Mouse (Mus musculus) liver, postnatal 0 days (tissue): Measurements from ENCODE around the gene Nub1. TPM values are rescaled to one million over a fixed set of nuclear protein-coding genes. Genes with fewer than 3 reads are reported as not detected.
A peak's percentile ranks its signal among the peaks of the same experiment; 100 is the strongest.

Experiments
- ATAC-seq: fragments of 200-750 bp; cut with Nextera tagmentation; 2 replicates; pipeline ENCODE4 v1.8.0; 2017; ENCODE audit warnings: mild to moderate bottlenecking, moderate library complexity
- DNase-seq: peaks from one replicate; pipeline ENCODE4 v3.0.0-alpha.2; 2016
- H3K27ac ChIP-seq: fragments of 300-500 bp; sonication (generic); 2 replicates; pipeline ENCODE4 v1.5.1; 2014; ENCODE audit warnings: antibody characterized with exemption, moderate library complexity, mild to moderate bottlenecking, low read depth
- H3K27me3 ChIP-seq: fragments of 300-500 bp; sonication (generic); 2 replicates; pipeline ENCODE4 v1.6.1; 2014; ENCODE audit warnings: low read length, control low read depth, mixed read lengths; ENCODE audit not compliant: insufficient read depth
- H3K36me3 ChIP-seq: fragments of 300-500 bp; sonication (generic); replicated peaks from 2 replicates; pipeline ENCODE4 v1.6.1; 2014; ENCODE audit warnings: mild to moderate bottlenecking, control low read depth, low read length, moderate library complexity, mixed read lengths; ENCODE audit not compliant: insufficient read depth
- H3K4me1 ChIP-seq: fragments of 300-500 bp; sonication (generic); 2 replicates; pipeline ENCODE4 v1.6.1; 2014; ENCODE audit warnings: antibody characterized with exemption, mild to moderate bottlenecking, control low read depth; ENCODE audit not compliant: insufficient read depth
- H3K4me2 ChIP-seq: fragments of 300-500 bp; sonication (generic); 2 replicates; pipeline ENCODE4 v1.6.1; 2014; ENCODE audit warnings: low read depth, mild to moderate bottlenecking, low read length, moderate library complexity, mixed read lengths
- H3K4me3 ChIP-seq: fragments of 300-500 bp; sonication (generic); 2 replicates; pipeline ENCODE4 v1.5.1; 2014; ENCODE audit warnings: low read depth, low read length
- H3K9ac ChIP-seq: fragments of 300-500 bp; sonication (generic); replicated peaks from 2 replicates; pipeline ENCODE4 v1.6.1; 2014; ENCODE audit warnings: mild to moderate bottlenecking, moderate library complexity
- H3K9me3 ChIP-seq: fragments of 300-500 bp; sonication (generic); 2 replicates; pipeline ENCODE4 v1.6.1; 2016; ENCODE audit warnings: mild to moderate bottlenecking, control low read depth, low read length, mixed read lengths
- CTCF ChIP-seq: sonication (generic); IDR thresholded peaks from 2 replicates; pipeline ENCODE4 v1.5.1; 2016; ENCODE audit warnings: antibody characterized with exemption, low read depth
- EP300 ChIP-seq: IDR thresholded peaks from 2 replicates; pipeline ENCODE4 v1.6.1; 2016; ENCODE audit warnings: antibody characterized with exemption, low read depth, mild to moderate bottlenecking
- WGBS: fragments of 180-500 bp; shearing (Covaris S2); extraction: QIAGEN DNeasy Blood & Tissue Kit; methylation state at CpG from one replicate; pipeline ENCODE4 v1.1.7; 2014; ENCODE audit not compliant: insufficient replicate concordance; 5-methylcytosine and 5-hydroxymethylcytosine counted together
- polyA plus RNA-seq: library from polyadenylated mRNA; unstranded; fragments of >200 nt; fragmentation: Nextera tagmentation; extraction: Ambion mirVana; gene quantifications from 2 replicates; pipeline ENCODE4 v1.2.1, GENCODE M21; 2015

Gene Nub1
- polyA plus RNA-seq, 1 experiment from 2014 or later: 12.0 TPM

GRCm38 (mm10) chr5:24687696-24688095 lies 2.4 kb downstream of the Nub1 start:
- peaks cover 17% of the 10 kb centered on the region for H3K4me1 ChIP-seq
- peaks cover 28% of the 10 kb centered on the region for H3K36me3 ChIP-seq
- 28% methylated on average over 1 of the region's 1 CpGs for WGBS
- DNase-seq (peak; percentile 46), ATAC-seq (no peak)
- no peak overlapping the region for H3K4me2 ChIP-seq
- no peak overlapping the region for H3K9ac ChIP-seq
- TF ChIP-seq EP300 (no peak), CTCF (no peak)
- no peaks in the 10 kb centered on the region for H3K27me3 ChIP-seq
- no peaks in the 10 kb centered on the region for H3K9me3 ChIP-seq
- H3K27ac ChIP-seq: peak overlapping the region; percentile 23; the same call in 1 of the 2 replicates
- H3K4me3 ChIP-seq: no peak overlapping the region

- Histone ChIP-seq H3K9me3 (no peaks in the 10 kb centered on the region), H3K9ac (no peak overlapping the region), H3K27me3 (no peaks in the 10 kb centered on the region), H3K36me3 (peaks cover 76% of the 10 kb centered on the region), H3K4me3 (no peak overlapping the region), H3K27ac (no peak overlapping the region), H3K4me1 (no peaks in the 10 kb centered on the region), H3K4me2 (no peak overlapping the region)
- DNase-seq: no peak
- TF ChIP-seq CTCF: no peak
- TF ChIP-seq EP300: no peak
- WGBS: 79% methylated on average over 3 of the region's 3 CpGs
- no peak for ATAC-seq
Measured at GRCm38 (mm10) chr5:24696704-24697103, 11.4 kb downstream of the Nub1 start.

- no peak overlapping the region for H3K4me3 ChIP-seq
- no peak for DNase-seq
- H3K27me3 ChIP-seq: no peaks in the 10 kb centered on the region
- no peaks in the 10 kb centered on the region for H3K9me3 ChIP-seq
- no peak for ATAC-seq
- H3K36me3 ChIP-seq: peaks cover 80% of the 10 kb centered on the region
- no peaks in the 10 kb centered on the region for H3K4me1 ChIP-seq
- no peak overlapping the region for H3K27ac ChIP-seq
- WGBS: 87% methylated on average over 3 of the region's 3 CpGs
- no peak overlapping the region for H3K9ac ChIP-seq
- H3K4me2 ChIP-seq: no peak overlapping the region
- TF ChIP-seq CTCF (no peak), EP300 (no peak)
Measured at GRCm38 (mm10) chr5:24701271-24701670, 15.9 kb downstream of the Nub1 start.

- TF ChIP-seq CTCF (no peak), EP300 (no peak)
- H3K4me1 ChIP-seq: no peaks in the 10 kb centered on the region
- no peak overlapping the region for H3K4me3 ChIP-seq
- no peaks in the 10 kb centered on the region for H3K27me3 ChIP-seq
- no peak overlapping the region for H3K4me2 ChIP-seq
- peaks cover 81% of the 10 kb centered on the region for H3K36me3 ChIP-seq
- H3K9ac ChIP-seq: no peak overlapping the region
- DNase-seq (no peak), ATAC-seq (no peak)
- no peaks in the 10 kb centered on the region for H3K9me3 ChIP-seq
- H3K27ac ChIP-seq: no peak overlapping the region
- 88% methylated on average over 8 of the region's 8 CpGs for WGBS
Measured at GRCm38 (mm10) chr5:24704615-24705014, 19.3 kb downstream of the Nub1 start.

- Histone ChIP-seq H3K4me2 (no peak overlapping the region), H3K4me1 (no peaks in the 10 kb centered on the region), H3K9ac (no peak overlapping the region), H3K4me3 (no peak overlapping the region), H3K36me3 (peaks cover 58% of the 10 kb centered on the region), H3K27ac (no peak overlapping the region), H3K9me3 (no peaks in the 10 kb centered on the region), H3K27me3 (no peaks in the 10 kb centered on the region)
- WGBS: 86% methylated on average over 2 of the region's 2 CpGs
- TF ChIP-seq EP300 (no peak), CTCF (no peak)
- DNase-seq (no peak), ATAC-seq (no peak)
Measured at GRCm38 (mm10) chr5:24709962-24710361, 24.6 kb downstream of the Nub1 start.

- TF ChIP-seq CTCF (peak; percentile 40), EP300 (no peak)
- H3K36me3 ChIP-seq: peaks cover 44% of the 10 kb centered on the region
Measured at GRCm38 (mm10) chr5:24711615-24712014, 26.3 kb downstream of the Nub1 start.

GRCm38 (mm10) chr5:24713199-24713598 lies 27.9 kb downstream of the Nub1 start:
- DNase-seq: no peak
- no peak for ATAC-seq
- H3K4me3 ChIP-seq: no peak overlapping the region
- WGBS: 51% methylated on average over 2 of the region's 2 CpGs
- H3K27ac ChIP-seq: no peak overlapping the region
- H3K36me3 ChIP-seq: peaks cover 31% of the 10 kb centered on the region
- no peaks in the 10 kb centered on the region for H3K9me3 ChIP-seq
- H3K4me1 ChIP-seq: no peaks in the 10 kb centered on the region
- no peak overlapping the region for H3K4me2 ChIP-seq
- no peaks in the 10 kb centered on the region for H3K27me3 ChIP-seq
- TF ChIP-seq EP300: no peak
- no peak for TF ChIP-seq CTCF
- no peak overlapping the region for H3K9ac ChIP-seq

More at GRCm38 (mm10) chr5:24711615-24712014, 26.3 kb downstream of the Nub1 start:
- H3K4me1 ChIP-seq: no peaks in the 10 kb centered on the region
- no peak overlapping the region for H3K4me2 ChIP-seq
- H3K27me3 ChIP-seq: no peaks in the 10 kb centered on the region
- H3K4me3 ChIP-seq: no peak overlapping the region
- DNase-seq (no peak), ATAC-seq (no peak)
- no peaks in the 10 kb centered on the region for H3K9me3 ChIP-seq
- no peak overlapping the region for H3K27ac ChIP-seq
- 93% methylated on average over 6 of the region's 6 CpGs for WGBS
- no peak overlapping the region for H3K9ac ChIP-seq
